Mouse (Mus musculus): ENCODE measurements around the gene Jmjd1c. TPM values are rescaled to one million over a fixed set of nuclear protein-coding genes. Genes with fewer than 3 reads are reported as not detected.

Gene Jmjd1c
- total and polyA plus RNA-seq, 2 experiments: 5.7 to 44.8 TPM

DNA sequence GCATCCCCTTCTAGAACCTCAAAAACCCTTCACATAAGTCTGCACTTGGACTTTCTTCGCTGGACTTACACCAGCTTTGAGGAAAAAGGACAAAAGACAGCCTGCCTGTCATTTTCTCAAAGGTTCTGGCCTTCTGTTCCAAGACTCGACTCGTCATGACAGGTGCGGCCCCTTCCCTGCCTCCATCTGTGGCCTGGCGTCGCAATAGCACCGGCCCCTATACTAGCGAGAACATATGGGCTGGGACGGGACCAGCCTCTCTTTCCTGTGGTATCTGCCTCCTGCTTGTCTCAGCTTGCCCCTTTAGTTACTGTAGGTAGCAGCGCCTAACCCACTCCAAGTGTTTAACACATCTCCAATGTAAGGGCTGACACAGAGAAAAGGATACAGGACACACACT is 10.8 kb upstream of the Jmjd1c start:
- no peaks in the 10 kb centered on the region for H3K27me3 ChIP-seq (ENCODE audit: control insufficient read depth, insufficient read depth, low read length)
- TF ChIP-seq POLR2A (IDR thresholded peaks at IDR 0.05; ENCODE audit: extremely low read depth, insufficient read depth, low read length): no peak
- whole genome bisulfite sequencing: 97% methylated on average over 10 of the region's 10 CpGs

DNA sequence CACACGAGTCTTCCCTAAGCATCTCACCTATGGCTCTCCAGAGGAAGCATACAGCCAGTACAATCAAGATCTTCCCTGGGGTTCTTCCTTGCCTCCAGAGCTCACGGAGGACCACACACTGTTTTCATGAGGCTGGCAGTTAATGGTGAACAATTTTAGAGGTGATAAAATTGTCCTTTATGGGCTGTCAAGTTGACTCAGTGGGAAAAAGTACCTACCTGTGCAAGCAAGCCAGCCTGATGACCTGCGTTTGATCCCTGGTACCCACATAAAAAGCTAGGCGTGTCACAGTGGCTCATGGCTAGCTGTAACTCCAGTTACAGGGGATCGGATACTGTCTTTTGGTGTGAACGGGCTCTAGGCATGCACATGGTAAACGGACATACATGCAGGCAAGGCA is 10.0 kb upstream of the Jmjd1c start:
- Histone ChIP-seq H3K9ac (ENCODE audit: low read depth, low read length) (no peak overlapping the region), H3K4me3 (ENCODE audit: insufficient read depth, low read depth, low read length) (no peak overlapping the region), H3K4me1 (ENCODE audit: control insufficient read depth, insufficient read depth, low read length) (peaks cover 23% of the 10 kb centered on the region), H3K27me3 (ENCODE audit: control insufficient read depth, insufficient read depth, low read length) (no peaks in the 10 kb centered on the region), H3K27ac (replicated peaks; ENCODE audit: insufficient read depth, low read depth, low read length) (no peak overlapping the region), H3K79me2 (ENCODE audit: control insufficient read depth, insufficient read depth, low read length) (peaks cover 38% of the 10 kb centered on the region; the same call in 1 of the 2 replicates), H3K36me3 (ENCODE audit: control insufficient read depth, insufficient read depth, low read length) (no peaks in the 10 kb centered on the region)
- 93% methylated on average over 7 of the region's 7 CpGs for WGBS
- DNase-seq (ENCODE audit: extremely low read depth, low read depth, low spot score): no peak
- no peak for TF ChIP-seq POLR2A (IDR thresholded peaks at IDR 0.05; ENCODE audit: extremely low read depth, insufficient read depth, low read length)
- no peak for TF ChIP-seq CTCF (IDR thresholded peaks at IDR 0.05; ENCODE audit: low read depth, low read length)

More for the DNA sequence above, 10.8 kb upstream of the Jmjd1c start:
- H3K4me3 ChIP-seq (ENCODE audit: insufficient read depth, low read depth, low read length): no peak overlapping the region
- no peak for DNase-seq (ENCODE audit: extremely low read depth, low read depth, low spot score)
- H3K9ac ChIP-seq (ENCODE audit: low read depth, low read length): no peak overlapping the region
- no peak overlapping the region for H3K27ac ChIP-seq (replicated peaks; ENCODE audit: insufficient read depth, low read depth, low read length)
- peaks cover 37% of the 10 kb centered on the region; the same call in 1 of the 2 replicates for H3K79me2 ChIP-seq (ENCODE audit: control insufficient read depth, insufficient read depth, low read length)
- peaks cover 23% of the 10 kb centered on the region for H3K4me1 ChIP-seq (ENCODE audit: control insufficient read depth, insufficient read depth, low read length)
- H3K36me3 ChIP-seq (ENCODE audit: control insufficient read depth, insufficient read depth, low read length): no peaks in the 10 kb centered on the region

DNA sequence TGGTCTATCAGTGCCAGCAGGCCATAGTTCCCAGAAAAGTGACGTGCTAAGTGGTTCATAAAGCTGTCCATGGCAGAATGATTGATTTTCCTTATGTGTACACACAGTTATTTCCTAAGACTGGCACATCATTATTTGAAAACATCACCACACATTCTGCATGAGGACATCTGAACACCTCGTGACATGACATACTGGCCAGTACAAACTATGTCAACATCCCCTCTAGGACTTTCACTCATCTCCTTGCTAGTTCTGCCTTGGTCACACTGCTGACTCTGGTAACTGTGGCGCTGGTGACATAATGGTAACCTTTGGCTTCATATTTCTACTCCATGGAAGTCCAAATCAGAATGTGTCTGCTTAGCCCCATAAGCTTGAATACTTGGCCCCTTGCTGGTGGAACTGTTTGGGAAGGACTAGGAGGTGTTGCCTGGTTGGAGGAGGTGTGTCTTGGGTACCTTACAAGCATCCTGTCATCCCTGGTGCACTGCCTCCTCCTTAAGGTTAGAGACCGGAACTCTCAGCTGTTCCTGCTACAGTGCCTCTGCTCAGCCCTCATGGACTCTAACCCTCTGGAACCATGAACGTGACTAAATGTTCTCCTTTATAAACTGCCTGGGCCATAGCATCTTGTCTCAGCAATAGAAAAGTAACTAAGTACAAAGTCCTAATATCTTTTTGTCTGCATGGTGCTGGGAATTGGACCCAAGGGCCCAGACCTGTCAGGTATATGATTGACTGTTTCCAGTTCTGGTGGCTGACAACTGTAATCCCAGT is 8.3 kb upstream of the Jmjd1c start:
- TF ChIP-seq POLR2A (IDR thresholded peaks at IDR 0.05; ENCODE audit: extremely low read depth, insufficient read depth, low read length) (no peak), CTCF (IDR thresholded peaks at IDR 0.05; ENCODE audit: low read depth, low read length) (no peak)
- Histone ChIP-seq H3K36me3 (ENCODE audit: control insufficient read depth, insufficient read depth, low read length) (no peaks in the 10 kb centered on the region), H3K79me2 (ENCODE audit: control insufficient read depth, insufficient read depth, low read length) (peaks cover 34% of the 10 kb centered on the region; the same call in 1 of the 2 replicates), H3K4me3 (ENCODE audit: insufficient read depth, low read depth, low read length) (no peak overlapping the region), H3K4me1 (ENCODE audit: control insufficient read depth, insufficient read depth, low read length) (peaks cover 28% of the 10 kb centered on the region), H3K9ac (ENCODE audit: low read depth, low read length) (peak overlapping the region; percentile 9; the same call in 1 of the 2 replicates), H3K27ac (replicated peaks; ENCODE audit: insufficient read depth, low read depth, low read length) (peak overlapping the region; percentile 99), H3K27me3 (ENCODE audit: control insufficient read depth, insufficient read depth, low read length) (no peaks in the 10 kb centered on the region)
- DNase-seq (ENCODE audit: extremely low read depth, low read depth, low spot score): peak; percentile 100
- 36% methylated on average over 5 of the region's 5 CpGs for WGBS

DNA sequence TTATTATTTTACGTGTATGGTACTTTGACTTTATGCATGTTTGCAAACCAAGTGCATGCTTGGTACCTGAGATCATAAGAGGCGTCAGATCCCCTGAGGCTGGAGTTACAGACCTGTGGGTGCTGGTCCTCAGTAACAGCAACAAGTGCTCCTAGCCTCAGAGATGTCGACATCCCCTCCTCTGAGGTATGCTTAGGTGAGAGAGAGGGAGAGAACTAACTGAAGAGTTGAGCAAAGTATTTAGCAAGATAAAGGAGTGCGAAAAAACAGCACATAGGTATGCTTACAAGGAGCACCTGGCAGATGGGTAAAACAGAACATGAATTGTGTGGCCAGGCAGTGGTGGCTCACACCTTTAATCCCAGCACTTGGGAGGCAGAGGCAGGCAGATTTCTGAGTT is 5.3 kb upstream of the Jmjd1c start:
- no peak for DNase-seq (ENCODE audit: extremely low read depth, low read depth, low spot score)
- Histone ChIP-seq H3K27ac (replicated peaks; ENCODE audit: insufficient read depth, low read depth, low read length) (no peak overlapping the region), H3K9ac (ENCODE audit: low read depth, low read length) (no peak overlapping the region), H3K4me1 (ENCODE audit: control insufficient read depth, insufficient read depth, low read length) (peaks cover 26% of the 10 kb centered on the region), H3K79me2 (ENCODE audit: control insufficient read depth, insufficient read depth, low read length) (peaks cover 47% of the 10 kb centered on the region; the same call in 1 of the 2 replicates), H3K4me3 (ENCODE audit: insufficient read depth, low read depth, low read length) (no peak overlapping the region), H3K27me3 (ENCODE audit: control insufficient read depth, insufficient read depth, low read length) (no peaks in the 10 kb centered on the region), H3K36me3 (ENCODE audit: control insufficient read depth, insufficient read depth, low read length) (no peaks in the 10 kb centered on the region)
- WGBS: 94% methylated on average over 4 of the region's 4 CpGs
- TF ChIP-seq CTCF (IDR thresholded peaks at IDR 0.05; ENCODE audit: low read depth, low read length) (no peak), POLR2A (IDR thresholded peaks at IDR 0.05; ENCODE audit: extremely low read depth, insufficient read depth, low read length) (no peak)

DNA sequence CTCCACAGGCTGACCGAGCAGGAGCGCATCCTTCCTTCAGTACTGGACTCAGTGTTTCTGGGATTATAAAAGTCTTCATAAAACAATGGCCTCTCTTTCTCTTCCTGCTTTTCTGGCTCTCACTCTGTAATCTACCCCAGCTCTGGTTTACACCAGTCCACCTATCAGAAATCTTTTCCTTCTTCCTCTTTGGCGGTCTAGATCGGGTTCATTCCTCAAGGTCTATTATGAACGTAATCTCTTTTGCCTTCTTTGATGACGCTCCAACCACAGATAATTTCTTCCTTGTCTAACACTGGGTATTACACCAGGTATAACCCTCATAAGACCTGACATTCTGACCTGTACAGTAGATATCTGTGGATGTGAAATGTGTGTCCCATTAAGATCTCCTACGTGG is 1.0 kb upstream of the Jmjd1c start:
- Histone ChIP-seq H3K79me2 (ENCODE audit: control insufficient read depth, insufficient read depth, low read length) (peaks cover 58% of the 10 kb centered on the region), H3K4me1 (ENCODE audit: control insufficient read depth, insufficient read depth, low read length) (peaks cover 26% of the 10 kb centered on the region), H3K9ac (ENCODE audit: low read depth, low read length) (no peak overlapping the region), H3K4me3 (ENCODE audit: insufficient read depth, low read depth, low read length) (no peak overlapping the region), H3K27ac (replicated peaks; ENCODE audit: insufficient read depth, low read depth, low read length) (no peak overlapping the region), H3K27me3 (ENCODE audit: control insufficient read depth, insufficient read depth, low read length) (no peaks in the 10 kb centered on the region), H3K36me3 (ENCODE audit: control insufficient read depth, insufficient read depth, low read length) (no peaks in the 10 kb centered on the region)
- DNase-seq (ENCODE audit: extremely low read depth, low read depth, low spot score): no peak
- TF ChIP-seq POLR2A (IDR thresholded peaks at IDR 0.05; ENCODE audit: extremely low read depth, insufficient read depth, low read length) (no peak), CTCF (IDR thresholded peaks at IDR 0.05; ENCODE audit: low read depth, low read length) (no peak)
- WGBS: 79% methylated on average over 7 of the region's 7 CpGs
